Comparison of ENCODE assay signal across 8 mouse cellular contexts in genomic region chr6:149141393-149142173, GRCm38 (mm10). TPM values are rescaled to one million over a fixed set of nuclear protein-coding genes. Genes with fewer than 3 reads are reported as not detected.
DNase-seq lines count a peak whose midpoint lies in the region; ATAC-seq and TF ChIP-seq lines count a peak whose summit lies in the region.

No protein-coding gene starts in this region.

- peak; percentile 97 for ATAC-seq in forebrain, embryonic 14.5 days
- ATAC-seq in liver, postnatal 0 days = peak; percentile 100
- peak; percentile 91 for ATAC-seq in neural tube, embryonic 13.5 days (ENCODE audit: low read depth)

- TF ChIP-seq EP300 in liver, postnatal 0 days (IDR thresholded peaks at IDR 0.05; ENCODE audit: low read depth) = 0 out of 2 replicates have a peak, but pooled peaks have one; percentile 10

- H3K4me1 ChIP-seq in ES-E14 (ENCODE audit: control insufficient read depth in 2 of 2, insufficient read depth in 2 of 2, low read length in 2 of 2, poor library complexity in 1 of 2) = peaks cover 0 to 2% of the 10 kb centered on the region in 2 experiments; a peak in 2 of 4 replicates
- H3K4me1 ChIP-seq in forebrain, embryonic 14.5 days (ENCODE audit: control insufficient read depth, insufficient read depth, low read length) = peaks cover 3% of the 10 kb centered on the region; the same call in 1 of the 2 replicates
- H3K4me1 ChIP-seq in liver, postnatal 0 days (ENCODE audit: insufficient read depth) = peaks cover 6% of the 10 kb centered on the region; the same call in 1 of the 2 replicates
- H3K4me1 ChIP-seq in neural tube, embryonic 13.5 days (replicated peaks) = peaks cover 13% of the 10 kb centered on the region

- H3K4me2 ChIP-seq in forebrain, embryonic 14.5 days (ENCODE audit: low read length) = peak overlapping the region; percentile 68
- peak overlapping the region; percentile 66 for H3K4me2 ChIP-seq in liver, postnatal 0 days (ENCODE audit: low read depth, low read length)
- peak overlapping the region; percentile 61 for H3K4me2 ChIP-seq in neural tube, embryonic 13.5 days

- 6% methylated on average over 36 of the region's 36 CpGs for WGBS in forebrain, embryonic 14.5 days
- WGBS in liver, postnatal 0 days (ENCODE audit: insufficient replicate concordance) = 2% methylated on average over 36 of the region's 36 CpGs
- WGBS in neural tube, embryonic 13.5 days = 8% methylated on average over 36 of the region's 36 CpGs

- intact Hi-C loops in heart, postnatal 14 days (cut with DNase I) = no loop called here

- H3K4me3 ChIP-seq in ES-E14 (ENCODE audit: insufficient read depth in 1 of 2, low read depth in 1 of 2, low read length in 2 of 2, poor library complexity in 1 of 2, severe bottlenecking in 1 of 2) = peak overlapping the region; percentile 71 to 85
- peak overlapping the region; percentile 34 for H3K4me3 ChIP-seq in forebrain, embryonic 14.5 days (ENCODE audit: low read depth, low read length)
- peak overlapping the region; percentile 55 for H3K4me3 ChIP-seq in liver, postnatal 0 days (ENCODE audit: low read depth, low read length)
- peak overlapping the region; percentile 42 for H3K4me3 ChIP-seq in neural tube, embryonic 13.5 days

- peak overlapping the region; percentile 87 for H3K9ac ChIP-seq in ES-E14 (ENCODE audit: insufficient read depth, low read depth, low read length, poor library complexity, severe bottlenecking)
- H3K9ac ChIP-seq in forebrain, embryonic 14.5 days (ENCODE audit: low read length) = peak overlapping the region; percentile 61
- peak overlapping the region; percentile 72 for H3K9ac ChIP-seq in liver, postnatal 0 days (replicated peaks)
- peak overlapping the region; percentile 64 for H3K9ac ChIP-seq in neural tube, embryonic 13.5 days

- peak overlapping the region; percentile 44; the same call in 1 of the 2 replicates for H3K27ac ChIP-seq in ES-E14 (ENCODE audit: insufficient read depth, low read depth, low read length, poor library complexity, severe bottlenecking)
- no peak overlapping the region for H3K27ac ChIP-seq in forebrain, embryonic 14.5 days (ENCODE audit: low read depth, low read length)
- H3K27ac ChIP-seq in liver, postnatal 0 days (ENCODE audit: low read depth) = peak overlapping the region; percentile 85
- no peak overlapping the region for H3K27ac ChIP-seq in neural tube, embryonic 13.5 days (replicated peaks)

- TF ChIP-seq CTCF in liver, postnatal 0 days (IDR thresholded peaks at IDR 0.05; ENCODE audit: low read depth) = no peak

- peaks cover 7% of the 10 kb centered on the region for H3K36me3 ChIP-seq in ES-E14 (ENCODE audit: control insufficient read depth, insufficient read depth, low read length, poor library complexity, severe bottlenecking)
- no peaks in the 10 kb centered on the region for H3K36me3 ChIP-seq in forebrain, embryonic 14.5 days (ENCODE audit: control insufficient read depth, insufficient read depth, low read length)
- H3K36me3 ChIP-seq in liver, postnatal 0 days (replicated peaks; ENCODE audit: insufficient read depth, low read length) = peaks cover 4% of the 10 kb centered on the region; the same call in 1 of the 2 replicates
- H3K36me3 ChIP-seq in neural tube, embryonic 13.5 days = no peaks in the 10 kb centered on the region

- no peaks in the 10 kb centered on the region for H3K9me3 ChIP-seq in ES-E14 (ENCODE audit: control insufficient read depth, insufficient read depth, low read depth, low read length)
- no peaks in the 10 kb centered on the region for H3K9me3 ChIP-seq in forebrain, embryonic 14.5 days (replicated peaks; ENCODE audit: control insufficient read depth, low read length)
- H3K9me3 ChIP-seq in liver, postnatal 0 days (ENCODE audit: low read length) = no peaks in the 10 kb centered on the region; the same call in 1 of the 2 replicates
- H3K9me3 ChIP-seq in neural tube, embryonic 13.5 days = no peaks in the 10 kb centered on the region

- H3K27me3 ChIP-seq in forebrain, embryonic 14.5 days (replicated peaks; ENCODE audit: control insufficient read depth, insufficient read depth, low read length) = no peaks in the 10 kb centered on the region
- H3K27me3 ChIP-seq in liver, postnatal 0 days (ENCODE audit: insufficient read depth, low read length) = no peaks in the 10 kb centered on the region
- no peaks in the 10 kb centered on the region for H3K27me3 ChIP-seq in neural tube, embryonic 13.5 days

- DNase-seq in ES-E14 (ENCODE audit: low read depth, low spot score) = peak; percentile 92
- peak; percentile 46 for DNase-seq in cerebellum, adult 11 months
- peak; percentile 86 for DNase-seq in forebrain, embryonic 14.5 days (ENCODE audit: low spot score)
- DNase-seq in heart, postnatal 14 days = peak; percentile 82 to 88
- peak; percentile 76 for DNase-seq in layer of hippocampus, adult 11-12 months (ENCODE audit: low spot score)
- peak; percentile 92 for DNase-seq in liver, postnatal 0 days
- peak; percentile 42 for DNase-seq in telencephalon, adult 2 months (ENCODE audit: low read depth, low spot score)

- in situ Hi-C loops in ES-E14 (cut with MboI; ENCODE audit: low sequenced_read_pairs in 2 of 2, unreplicated experiment in 2 of 2) = no loop called here

TF ChIP-seq in ES-E14, 5 proteins besides CTCF, POLR2A, EP300 and RAD21:
- TF ChIP-seq ZC3H11A (IDR thresholded peaks at IDR 0.05; ENCODE audit: borderline replicate concordance, low read depth, low read length) (0 out of 2 replicates have a peak, but pooled peaks have one; percentile 8), HCFC1 (IDR thresholded peaks at IDR 0.05; ENCODE audit: borderline replicate concordance, insufficient read depth, low read length) (peak; percentile 86; the same call in 1 of the 2 replicates), CHD2 (IDR thresholded peaks at IDR 0.05; ENCODE audit: low read depth, low read length) (no peak), MAFK (IDR thresholded peaks at IDR 0.05; ENCODE audit: insufficient read depth, low read depth, low read length) (no peak), ZNF384 (IDR thresholded peaks at IDR 0.05; ENCODE audit: low read depth, low read length) (peak; percentile 77)

RNA-seq across cellular contexts. Expression of gene Etfbkmt, which starts 1.9 kb away (rescaled TPM):
- total RNA-seq in ES-E14 (2012; rRNA removed) = 5.3 and 6.8 TPM in 2 replicates
- 4.3 and 7.0 TPM in 2 replicates for polyA plus RNA-seq in forebrain, embryonic 14.5 days (2014; fragmentation: Nextera tagmentation; extraction: Ambion mirVana)
- total RNA-seq in heart, postnatal 14 days (2021) = 10 to 100 TPM; 31.2 to 31.9 TPM
- polyA plus RNA-seq in liver, postnatal 0 days (2015; fragmentation: Nextera tagmentation; extraction: Ambion mirVana) = 9.7 and 9.8 TPM in 2 replicates
- polyA plus RNA-seq in neural tube, embryonic 13.5 days (2015; fragmentation: Nextera tagmentation; extraction: Ambion mirVana) = 6.4 and 6.6 TPM in 2 replicates

RNA-seq across cellular contexts. Expression of gene Gm10203, which starts 11.6 kb away (rescaled TPM):
- not detected in 2 replicates for total RNA-seq in ES-E14 (2012; rRNA removed)
- polyA plus RNA-seq in forebrain, embryonic 14.5 days (2014; fragmentation: Nextera tagmentation; extraction: Ambion mirVana) = not detected in 2 replicates
- total RNA-seq in heart, postnatal 14 days (2021) = not detected
- polyA plus RNA-seq in liver, postnatal 0 days (2015; fragmentation: Nextera tagmentation; extraction: Ambion mirVana) = not detected in 2 replicates
- not detected in 2 replicates for polyA plus RNA-seq in neural tube, embryonic 13.5 days (2015; fragmentation: Nextera tagmentation; extraction: Ambion mirVana)

RNA-seq across cellular contexts. Expression of gene Dennd5b, which starts 40.1 kb away (rescaled TPM):
- 10.4 and 11.5 TPM in 2 replicates for total RNA-seq in ES-E14 (2012; rRNA removed)
- 10.9 and 16.9 TPM in 2 replicates for polyA plus RNA-seq in forebrain, embryonic 14.5 days (2014; fragmentation: Nextera tagmentation; extraction: Ambion mirVana)
- total RNA-seq in heart, postnatal 14 days (2021) = 10 to 100 TPM; 20.5 to 23.3 TPM
- 7.4 and 7.9 TPM in 2 replicates for polyA plus RNA-seq in liver, postnatal 0 days (2015; fragmentation: Nextera tagmentation; extraction: Ambion mirVana)
- polyA plus RNA-seq in neural tube, embryonic 13.5 days (2015; fragmentation: Nextera tagmentation; extraction: Ambion mirVana) = 14.3 and 14.7 TPM in 2 replicates

RNA-seq across cellular contexts. Expression of gene Amn1, which starts 46.9 kb away (rescaled TPM):
- total RNA-seq in ES-E14 (2012; rRNA removed) = 10.9 and 12.6 TPM in 2 replicates
- 105 and 121 TPM in 2 replicates for polyA plus RNA-seq in forebrain, embryonic 14.5 days (2014; fragmentation: Nextera tagmentation; extraction: Ambion mirVana)
- total RNA-seq in heart, postnatal 14 days (2021) = 10 to 100 TPM; 19.5 to 21.7 TPM
- polyA plus RNA-seq in liver, postnatal 0 days (2015; fragmentation: Nextera tagmentation; extraction: Ambion mirVana) = 7.1 and 9.1 TPM in 2 replicates
- polyA plus RNA-seq in neural tube, embryonic 13.5 days (2015; fragmentation: Nextera tagmentation; extraction: Ambion mirVana) = 114 and 120 TPM in 2 replicates

Comparison
In these comparisons a context has a peak if more than half of its experiments do, and no peak if none do; other contexts are left out.
1. DNase-seq: peak in every context shown above with its lines; median percentile 92 in ES-E14; 92 in liver, postnatal 0 days; 86 in forebrain, embryonic 14.5 days; 85 in heart, postnatal 14 days; 76 in layer of hippocampus, adult 11-12 months; 46 in cerebellum, adult 11 months; 42 in telencephalon, adult 2 months.
2. H3K27ac ChIP-seq: peak in ES-E14 (single experiment) and liver, postnatal 0 days (single experiment); none in forebrain, embryonic 14.5 days (single experiment) and neural tube, embryonic 13.5 days (single experiment).
3. Peak in every context shown above with its lines, with median percentiles within 50 percentile points of each other: H3K4me3 ChIP-seq, H3K9ac ChIP-seq, ATAC-seq and H3K4me2 ChIP-seq.